Mouse (Mus musculus) limb, embryonic 14.5 days (tissue): ENCODE results near the gene Pck2. TPM values are rescaled to one million over a fixed set of nuclear protein-coding genes. Genes with fewer than 3 reads are reported as not detected.
A peak's percentile ranks its signal among the peaks of the same experiment; 100 is the strongest.

Experiments used
- ATAC-seq: fragments of 200-750 bp; cut with Nextera tagmentation; 2 replicates; pipeline ENCODE4 v1.8.0; 2017; ENCODE audit warnings: low read depth, moderate number of reproducible peaks, moderate TSS enrichment; ENCODE audit not compliant: low FRiP score
- DNase-seq: peaks from one replicate; pipeline ENCODE4 v3.0.0-alpha.2; 2015; ENCODE audit warnings: low spot score
- H3K27ac ChIP-seq: fragments of 300-500 bp; sonication (generic); replicated peaks from 2 replicates; pipeline ENCODE4 v1.5.1; 2014; ENCODE audit warnings: low read depth, mild to moderate bottlenecking, low read length, moderate library complexity, mixed read lengths
- H3K27me3 ChIP-seq: fragments of 300-500 bp; sonication (generic); 2 replicates; pipeline ENCODE4 v1.6.1; 2014; ENCODE audit warnings: low read length, mixed read lengths; ENCODE audit not compliant: control insufficient read depth, insufficient read depth
- H3K36me3 ChIP-seq: fragments of 300-500 bp; sonication (generic); 2 replicates; pipeline ENCODE4 v1.6.1; 2014; ENCODE audit warnings: mild to moderate bottlenecking, low read length, moderate library complexity, mixed read lengths; ENCODE audit not compliant: control insufficient read depth, insufficient read depth
- H3K4me1 ChIP-seq: fragments of 300-500 bp; sonication (generic); 2 replicates; pipeline ENCODE4 v1.6.1; 2014; ENCODE audit warnings: antibody characterized with exemption, low read length, mixed read lengths; ENCODE audit not compliant: control insufficient read depth, insufficient read depth
- H3K4me2 ChIP-seq: fragments of 300-500 bp; sonication (generic); replicated peaks from 2 replicates; pipeline ENCODE4 v1.6.1; 2014; ENCODE audit warnings: low read depth, mild to moderate bottlenecking, low read length, moderate library complexity; ENCODE audit not compliant: severe bottlenecking
- H3K4me3 ChIP-seq: fragments of 300-500 bp; sonication (generic); replicated peaks from 2 replicates; pipeline ENCODE4 v1.5.1; 2014; ENCODE audit warnings: low read length
- H3K9ac ChIP-seq: fragments of 300-500 bp; sonication (generic); 2 replicates; pipeline ENCODE4 v1.6.1; 2014; ENCODE audit warnings: mild to moderate bottlenecking, low read depth, low read length, moderate library complexity; ENCODE audit not compliant: severe bottlenecking
- H3K9me3 ChIP-seq: fragments of 300-500 bp; sonication (generic); 2 replicates; pipeline ENCODE4 v1.6.1; 2016; ENCODE audit warnings: low read length; ENCODE audit not compliant: control insufficient read depth
- POLR2A ChIP-seq: fragments of 200-500 bp; IDR thresholded peaks from 2 replicates; pipeline ENCODE4 v1.8.0; 2012; ENCODE audit warnings: inconsistent platforms, mild to moderate bottlenecking, moderate library complexity, borderline replicate concordance; ENCODE audit not compliant: insufficient read depth, insufficient read length; ENCODE audit errors: extremely low read depth
- WGBS: fragments of 180-500 bp; shearing (Covaris S2); extraction: QIAGEN DNeasy Blood & Tissue Kit; methylation state at CpG from one replicate; pipeline ENCODE4 v1.1.7; 2014; 5-methylcytosine and 5-hydroxymethylcytosine counted together
- polyA plus RNA-seq, 2 experiments: library from polyadenylated mRNA; depleted of rRNA in 1 of 2; stranded (reverse) in 1 of 2; unstranded in 1 of 2; fragments of >200 nt; fragmentation: Nextera tagmentation in 1 of 2; extraction: Ambion mirVana in 1 of 2; gene quantifications; 2 replicates each; pipeline versions ENCODE4 v1.2.1 to v1.2.3; 2012 to 2014

The Pck2 gene
- polyA plus RNA-seq, 2 experiments = 22.5 to 39.3 TPM

GRCm38 (mm10) chr14:55550191-55550590, 10.1 kb downstream of the Pck2 start:
- Histone ChIP-seq H3K4me3 (no peak overlapping the region), H3K27ac (no peak overlapping the region), H3K4me1 (no peaks in the 10 kb centered on the region), H3K27me3 (no peaks in the 10 kb centered on the region), H3K36me3 (peaks cover 46% of the 10 kb centered on the region), H3K4me2 (no peak overlapping the region), H3K9me3 (no peaks in the 10 kb centered on the region), H3K9ac (no peak overlapping the region)
- DNase-seq = no peak
- 86% methylated on average over 6 of the region's 6 CpGs for WGBS
- ATAC-seq = no peak
- no peak for TF ChIP-seq POLR2A

- 70% methylated on average over 5 of the region's 5 CpGs for WGBS
- Histone ChIP-seq H3K27me3 (no peaks in the 10 kb centered on the region), H3K9ac (no peak overlapping the region), H3K4me2 (no peak overlapping the region), H3K27ac (no peak overlapping the region), H3K4me3 (no peak overlapping the region), H3K36me3 (peaks cover 36% of the 10 kb centered on the region), H3K9me3 (no peaks in the 10 kb centered on the region), H3K4me1 (no peaks in the 10 kb centered on the region)
- no peak for DNase-seq
- TF ChIP-seq POLR2A = no peak
- no peak for ATAC-seq
Measured at GRCm38 (mm10) chr14:55551347-55551746, 11.3 kb downstream of the Pck2 start.

GRCm38 (mm10) chr14:55551794-55552193, 11.7 kb downstream of the Pck2 start:
- TF ChIP-seq POLR2A = no peak
- no peak for ATAC-seq
- WGBS = 91% methylated on average over 8 of the region's 8 CpGs

GRCm38 (mm10) chr14:55554635-55555034, 14.6 kb downstream of the Pck2 start:
- Histone ChIP-seq H3K27ac (no peak overlapping the region), H3K4me2 (no peak overlapping the region), H3K27me3 (no peaks in the 10 kb centered on the region), H3K4me3 (no peak overlapping the region), H3K4me1 (no peaks in the 10 kb centered on the region), H3K36me3 (peaks cover 8% of the 10 kb centered on the region), H3K9ac (no peak overlapping the region), H3K9me3 (no peaks in the 10 kb centered on the region)
- ATAC-seq = no peak
- no peak for DNase-seq
- TF ChIP-seq POLR2A = no peak

More at GRCm38 (mm10) chr14:55551794-55552193, 11.7 kb downstream of the Pck2 start:
- H3K9me3 ChIP-seq = no peaks in the 10 kb centered on the region
- peaks cover 34% of the 10 kb centered on the region for H3K36me3 ChIP-seq
- H3K27me3 ChIP-seq = no peaks in the 10 kb centered on the region
- no peak overlapping the region for H3K4me3 ChIP-seq
- H3K9ac ChIP-seq = no peak overlapping the region
- no peak overlapping the region for H3K4me2 ChIP-seq
- DNase-seq = no peak
- no peak overlapping the region for H3K27ac ChIP-seq
- H3K4me1 ChIP-seq = no peaks in the 10 kb centered on the region

- Histone ChIP-seq H3K9me3 (no peaks in the 10 kb centered on the region), H3K36me3 (no peaks in the 10 kb centered on the region), H3K27me3 (no peaks in the 10 kb centered on the region), H3K4me1 (no peaks in the 10 kb centered on the region), H3K27ac (no peak overlapping the region), H3K9ac (no peak overlapping the region), H3K4me2 (no peak overlapping the region), H3K4me3 (no peak overlapping the region)
- WGBS = 74% methylated on average over 3 of the region's 3 CpGs
- no peak for TF ChIP-seq POLR2A
- DNase-seq (no peak), ATAC-seq (no peak)
Measured at GRCm38 (mm10) chr14:55555788-55556187, 15.7 kb downstream of the Pck2 start.

- ATAC-seq = no peak
- H3K27ac ChIP-seq = no peak overlapping the region
- peak; percentile 52 for DNase-seq
- H3K4me1 ChIP-seq = peaks cover 5% of the 10 kb centered on the region
- no peaks in the 10 kb centered on the region for H3K27me3 ChIP-seq
- no peak overlapping the region for H3K4me3 ChIP-seq
- 26% methylated on average over 5 of the region's 5 CpGs for WGBS
- no peaks in the 10 kb centered on the region for H3K9me3 ChIP-seq
- H3K36me3 ChIP-seq = no peaks in the 10 kb centered on the region
- TF ChIP-seq POLR2A = no peak
- H3K4me2 ChIP-seq = no peak overlapping the region
- no peak overlapping the region for H3K9ac ChIP-seq
Measured at GRCm38 (mm10) chr14:55557003-55557402, 16.9 kb downstream of the Pck2 start.
